Mouse (Mus musculus) thymus, postnatal 36 days (tissue): ENCODE data around the gene Minos1.

Experiments used
- DNase-seq, 2 experiments: peaks; one replicate each; pipeline ENCODE4 v3.0.0; 2022; ENCODE audit warnings: mixed read lengths in 2 of 2

Gene Minos1

GRCm38 (mm10) chr4:139092356-139093195, 38.3 kb downstream of the Minos1 start, which contains the start of gene Nbl1:
TSS of gene Nbl1 (minus strand) at chr4:139092993.
- no peak for DNase-seq

GRCm38 (mm10) chr4:139091478-139092355, 39.2 kb downstream of the Minos1 start:
- no peak for DNase-seq

- no peak for DNase-seq
Observed at GRCm38 (mm10) chr4:139091066-139091465, 39.8 kb downstream of the Minos1 start.

GRCm38 (mm10) chr4:139090303-139090940, 40.5 kb downstream of the Minos1 start:
- DNase-seq, result no peak

GRCm38 (mm10) chr4:139088982-139089671, 41.8 kb downstream of the Minos1 start:
- no peak for DNase-seq

- no peak for DNase-seq
Observed at GRCm38 (mm10) chr4:139086984-139087383, 43.9 kb downstream of the Minos1 start.

- DNase-seq, result peak; percentile 64 to 76
Observed at GRCm38 (mm10) chr4:139086037-139086436, 44.9 kb downstream of the Minos1 start.

GRCm38 (mm10) chr4:139085337-139085736, 45.6 kb downstream of the Minos1 start:
- DNase-seq, result no peak

GRCm38 (mm10) chr4:139082790-139083564, 47.9 kb downstream of the Minos1 start:
- no peak for DNase-seq

- no peak for DNase-seq
Observed at GRCm38 (mm10) chr4:139081270-139081931, 49.5 kb downstream of the Minos1 start.

- DNase-seq, result no peak
Observed at GRCm38 (mm10) chr4:139080259-139080658, 50.7 kb downstream of the Minos1 start.

GRCm38 (mm10) chr4:139079439-139079838, 51.5 kb downstream of the Minos1 start:
- no peak for DNase-seq

GRCm38 (mm10) chr4:139078726-139079125, 52.2 kb downstream of the Minos1 start:
- DNase-seq, result no peak

GRCm38 (mm10) chr4:139078313-139078712, 52.6 kb downstream of the Minos1 start:
- DNase-seq, result no peak

GRCm38 (mm10) chr4:139075915-139076314, 55.0 kb downstream of the Minos1 start:
- no peak for DNase-seq

- DNase-seq, result no peak
Observed at GRCm38 (mm10) chr4:139075041-139075711, 55.7 kb downstream of the Minos1 start, which contains the start of gene Htr6. TSS of gene Htr6 (minus strand) at chr4:139075570.

GRCm38 (mm10) chr4:139074060-139074459, 56.9 kb downstream of the Minos1 start:
- DNase-seq, result no peak

- DNase-seq, result no peak
Observed at GRCm38 (mm10) chr4:139068287-139068686, 62.6 kb downstream of the Minos1 start.

- no peak for DNase-seq
Observed at GRCm38 (mm10) chr4:139064831-139065230, 66.1 kb downstream of the Minos1 start.

GRCm38 (mm10) chr4:139059569-139059968, 71.3 kb downstream of the Minos1 start:
- no peak for DNase-seq
